Comparison of ENCODE assay signal across 8 mouse cellular contexts in genomic region chr5:122513421-122514126, GRCm38 (mm10). TPM values are rescaled to one million over a fixed set of nuclear protein-coding genes. Genes with fewer than 3 reads are reported as not detected.
A peak's percentile ranks its signal among the peaks of the same experiment; 100 is the strongest.
DNase-seq lines count a peak whose midpoint lies in the region; ATAC-seq and TF ChIP-seq lines count a peak whose summit lies in the region.

No protein-coding gene starts in this region.

- WGBS in forebrain, embryonic 10.5 days, result 45% methylated on average over 22 of the region's 23 CpGs
- 42% methylated on average over 23 of the region's 23 CpGs for WGBS in forebrain, embryonic 11.5 days
- WGBS in heart, embryonic 15.5 days, result 45% methylated on average over 23 of the region's 23 CpGs
- WGBS in limb, embryonic 15.5 days, result 45% methylated on average over 22 of the region's 23 CpGs

- no peak overlapping the region; the same call in 1 of the 2 replicates for H3K9ac ChIP-seq in forebrain, embryonic 11.5 days (ENCODE audit: low read length)
- no peak overlapping the region for H3K9ac ChIP-seq in heart, embryonic 15.5 days
- no peak overlapping the region for H3K9ac ChIP-seq in limb, embryonic 15.5 days

- DNase-seq in forebrain, embryonic 10.5 days (ENCODE audit: extremely low spot score, low spot score), result no peak
- no peak for DNase-seq in forebrain, embryonic 11.5 days (ENCODE audit: low spot score)
- DNase-seq in layer of hippocampus, adult 9-10 months (ENCODE audit: low spot score), result no peak
- no peak for DNase-seq in frontal cortex, postnatal 25 days (ENCODE audit: low spot score in 2 of 2)
- DNase-seq in left cerebral cortex, adult 9 months (ENCODE audit: low spot score in 2 of 2), result no peak

- TF ChIP-seq CTCF in E14TG2a.4 (conservative IDR thresholded peaks at IDR 0.05; ENCODE audit: low read length), result no peak

- no peak overlapping the region for H3K27ac ChIP-seq in forebrain, embryonic 10.5 days
- no peak overlapping the region for H3K27ac ChIP-seq in forebrain, embryonic 11.5 days (ENCODE audit: low read depth, low read length)
- H3K27ac ChIP-seq in heart, embryonic 15.5 days, result peak overlapping the region; percentile 32; the same call in 1 of the 2 replicates
- H3K27ac ChIP-seq in limb, embryonic 15.5 days, result no peak overlapping the region

- H3K27me3 ChIP-seq in forebrain, embryonic 10.5 days (ENCODE audit: poor library complexity, severe bottlenecking), result no peaks in the 10 kb centered on the region; the same call in 1 of the 2 replicates
- H3K27me3 ChIP-seq in forebrain, embryonic 11.5 days (ENCODE audit: control insufficient read depth, insufficient read depth, low read length), result no peaks in the 10 kb centered on the region
- no peaks in the 10 kb centered on the region for H3K27me3 ChIP-seq in E14TG2a.4 (ENCODE audit: insufficient read depth, low read length)
- H3K27me3 ChIP-seq in heart, embryonic 15.5 days, result no peaks in the 10 kb centered on the region
- no peaks in the 10 kb centered on the region for H3K27me3 ChIP-seq in limb, embryonic 15.5 days

- H3K9me3 ChIP-seq in forebrain, embryonic 10.5 days, result peaks cover 5% of the 10 kb centered on the region; the same call in 1 of the 2 replicates
- H3K9me3 ChIP-seq in forebrain, embryonic 11.5 days (ENCODE audit: control insufficient read depth, low read length), result no peaks in the 10 kb centered on the region
- no peaks in the 10 kb centered on the region for H3K9me3 ChIP-seq in E14TG2a.4 (ENCODE audit: low read length)
- no peaks in the 10 kb centered on the region for H3K9me3 ChIP-seq in heart, embryonic 15.5 days (replicated peaks)
- H3K9me3 ChIP-seq in limb, embryonic 15.5 days, result no peaks in the 10 kb centered on the region

- no peak for ATAC-seq in forebrain, embryonic 11.5 days (replicated peaks; ENCODE audit: low FRiP score)
- no peak for ATAC-seq in heart, embryonic 15.5 days (replicated peaks; ENCODE audit: insufficient number of reproducible peaks, insufficient read depth, low FRiP score, low read depth)
- ATAC-seq in limb, embryonic 15.5 days (ENCODE audit: insufficient number of reproducible peaks, low FRiP score, low TSS enrichment, low read depth), result no peak

- no peak overlapping the region for H3K4me2 ChIP-seq in forebrain, embryonic 11.5 days (ENCODE audit: low read depth, low read length, severe bottlenecking)
- peak overlapping the region; percentile 24 for H3K4me2 ChIP-seq in heart, embryonic 15.5 days
- H3K4me2 ChIP-seq in limb, embryonic 15.5 days, result peak overlapping the region; percentile 19; the same call in 1 of the 2 replicates

- H3K4me1 ChIP-seq in forebrain, embryonic 10.5 days, result peaks cover 30% of the 10 kb centered on the region
- peaks cover 2% of the 10 kb centered on the region; the same call in 1 of the 2 replicates for H3K4me1 ChIP-seq in forebrain, embryonic 11.5 days (replicated peaks; ENCODE audit: control insufficient read depth, insufficient read depth, low read length)
- H3K4me1 ChIP-seq in E14TG2a.4 (replicated peaks; ENCODE audit: low read depth, low read length), result peaks cover 91% of the 10 kb centered on the region
- H3K4me1 ChIP-seq in heart, embryonic 15.5 days (replicated peaks), result peaks cover 68% of the 10 kb centered on the region
- H3K4me1 ChIP-seq in limb, embryonic 15.5 days, result peaks cover 37% of the 10 kb centered on the region

- H3K4me3 ChIP-seq in forebrain, embryonic 10.5 days, result peak overlapping the region; percentile 20; the same call in 1 of the 2 replicates
- H3K4me3 ChIP-seq in forebrain, embryonic 11.5 days (ENCODE audit: low read depth, low read length), result no peak overlapping the region
- H3K4me3 ChIP-seq in E14TG2a.4 (replicated peaks; ENCODE audit: low read length), result peak overlapping the region; percentile 47
- H3K4me3 ChIP-seq in heart, embryonic 15.5 days, result no peak overlapping the region
- H3K4me3 ChIP-seq in limb, embryonic 15.5 days, result no peak overlapping the region

- no peaks in the 10 kb centered on the region for H3K36me3 ChIP-seq in forebrain, embryonic 10.5 days (replicated peaks)
- H3K36me3 ChIP-seq in forebrain, embryonic 11.5 days (ENCODE audit: control insufficient read depth, insufficient read depth, low read length), result no peaks in the 10 kb centered on the region
- no peaks in the 10 kb centered on the region for H3K36me3 ChIP-seq in E14TG2a.4 (ENCODE audit: insufficient read depth, low read length)
- H3K36me3 ChIP-seq in heart, embryonic 15.5 days, result no peaks in the 10 kb centered on the region
- no peaks in the 10 kb centered on the region for H3K36me3 ChIP-seq in limb, embryonic 15.5 days

RNA-seq across cellular contexts. Expression of gene Atp2a2, which starts 11.5 kb away (rescaled TPM):
- 34.8 and 37.6 TPM in 2 replicates for polyA plus RNA-seq in forebrain, embryonic 10.5 days (2016; fragmentation: Nextera tagmentation; extraction: Ambion mirVana)
- polyA plus RNA-seq in forebrain, embryonic 11.5 days (2014; fragmentation: Nextera tagmentation; extraction: Ambion mirVana), result 58.7 and 60.6 TPM in 2 replicates
- 288 and 291 TPM in 2 replicates for polyA plus RNA-seq in heart, embryonic 15.5 days (2015; fragmentation: Nextera tagmentation; extraction: Ambion mirVana)
- 29.1 and 29.2 TPM in 2 replicates for polyA plus RNA-seq in limb, embryonic 15.5 days (2015; fragmentation: Nextera tagmentation; extraction: Ambion mirVana)

Comparison
In these comparisons a context has a peak if more than half of its experiments do, and no peak if none do; other contexts are left out.
1. H3K4me3 ChIP-seq: peak in forebrain, embryonic 10.5 days (single experiment) and E14TG2a.4 (single experiment); none in forebrain, embryonic 11.5 days (single experiment), heart, embryonic 15.5 days (single experiment) and limb, embryonic 15.5 days (single experiment).